In the genomic region with DNA sequence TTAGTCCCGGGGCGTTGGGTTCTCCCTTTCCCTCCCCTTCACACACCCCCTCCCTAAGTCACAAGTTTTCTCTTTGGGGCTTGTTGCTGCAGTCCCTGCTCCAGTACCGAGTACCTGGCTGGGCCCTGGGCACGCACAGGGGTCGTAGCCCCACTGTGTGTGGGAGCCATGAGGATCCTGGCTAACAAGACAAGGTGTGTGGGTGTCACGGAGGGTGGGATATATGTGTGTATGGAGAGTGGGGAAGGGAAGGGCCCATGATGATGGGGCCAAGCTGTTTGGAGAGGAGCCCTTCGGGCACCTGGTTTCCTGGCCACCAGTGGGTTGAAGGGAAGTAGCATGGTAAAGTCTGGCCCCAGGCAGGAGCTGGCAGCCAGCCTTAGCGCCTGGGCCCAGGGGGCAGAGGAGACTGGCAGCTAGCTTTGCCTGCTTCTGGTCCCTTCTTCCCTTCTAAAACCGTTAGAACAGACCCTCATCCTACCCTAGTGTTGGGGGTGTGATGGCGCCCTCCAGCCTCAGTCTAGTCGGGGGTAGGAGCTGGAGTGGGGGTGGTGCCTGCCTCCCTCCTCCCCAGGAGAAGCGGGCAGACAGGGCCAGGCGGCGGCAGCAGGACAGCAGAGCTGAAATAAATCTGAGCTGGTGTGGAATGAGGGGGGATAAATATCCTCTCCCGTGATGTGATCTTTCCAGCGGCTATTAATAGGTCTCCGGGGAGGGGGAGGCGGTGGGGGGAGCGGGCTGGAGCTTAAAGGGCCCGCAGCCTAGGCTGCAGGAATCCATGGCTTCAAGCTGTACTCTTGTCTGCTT, we compare ENCODE assay signal across 9 mouse cellular contexts. TPM values are rescaled to one million over a fixed set of nuclear protein-coding genes. Genes with fewer than 3 reads are reported as not detected.
A peak's percentile ranks its signal among the peaks of the same experiment; 100 is the strongest.
DNase-seq lines count a peak whose midpoint lies in the region; ATAC-seq and TF ChIP-seq lines count a peak whose summit lies in the region.
"Had no signal": no experiment of that assay in that cellular context is flagged by ENCODE, and none has a peak within 500 bp of the region (broad histone marks: within the 10 kb centered on the region; RNA-seq: fewer than 3 reads in every experiment).

No protein-coding gene starts in this region.

- H3K4me3 ChIP-seq in lung, adult 2 months (replicated peaks; ENCODE audit: extremely low read depth, low read depth, low read length), result peak overlapping the region; percentile 30
- peak overlapping the region; percentile 44 for H3K4me3 ChIP-seq in intestine, embryonic 16.5 days (ENCODE audit: low read length)

- WGBS in lung, adult 2 months, result 17% methylated on average over 20 of the region's 20 CpGs
- WGBS in intestine, embryonic 16.5 days, result 24% methylated on average over 20 of the region's 20 CpGs

- peak overlapping the region; percentile 78 for H3K27ac ChIP-seq in intestine, embryonic 16.5 days (ENCODE audit: low read length)
- H3K27ac ChIP-seq: macrophage had no signal

- H3K4me1 ChIP-seq in lung, adult 2 months (ENCODE audit: control insufficient read depth, insufficient read depth, low read length), result peaks cover 51% of the 10 kb centered on the region
- H3K4me1 ChIP-seq in intestine, embryonic 16.5 days (ENCODE audit: control insufficient read depth, insufficient read depth, low read length), result peaks cover 68% of the 10 kb centered on the region

- ATAC-seq in intestine, embryonic 16.5 days, result peak; percentile 21

- no peaks in the 10 kb centered on the region for H3K9me3 ChIP-seq in intestine, embryonic 16.5 days (ENCODE audit: control insufficient read depth, low read length)

- peak; percentile 20; the same call in 1 of the 2 replicates for TF ChIP-seq POLR2A in lung, adult 2 months (IDR thresholded peaks at IDR 0.05; ENCODE audit: borderline replicate concordance, extremely low read depth, low read depth, low read length)

- H3K9ac ChIP-seq in intestine, embryonic 16.5 days (ENCODE audit: low read depth, low read length), result peak overlapping the region; percentile 59

- H3K27me3 ChIP-seq in intestine, embryonic 16.5 days (replicated peaks; ENCODE audit: control insufficient read depth, insufficient read depth, low read length), result no peaks in the 10 kb centered on the region

- no peak for TF ChIP-seq CTCF in lung, adult 2 months (IDR thresholded peaks at IDR 0.05; ENCODE audit: insufficient read depth, low read length)

- H3K36me3 ChIP-seq in intestine, embryonic 16.5 days (ENCODE audit: control insufficient read depth, insufficient read depth, low read length), result no peaks in the 10 kb centered on the region

- peak overlapping the region; percentile 65 for H3K4me2 ChIP-seq in intestine, embryonic 16.5 days (ENCODE audit: low read depth, low read length)

- peak; percentile 44 for DNase-seq in lung, adult 2 months
- no peak for DNase-seq in lung, postnatal 25 days (ENCODE audit: low spot score)
- DNase-seq in cerebellum, adult 18-20 months, result peak; percentile 71 to 77
- DNase-seq in gastrocnemius, postnatal 10 days, result peak; percentile 67
- peak; percentile 56 to 74 for DNase-seq in lung, postnatal 4 days
- DNase-seq in layer of hippocampus, adult 8-10 months (ENCODE audit: low spot score in 2 of 2), result no peak
- DNase-seq in T-cell, adult 2 months (ENCODE audit: low spot score), result no peak

RNA-seq across cellular contexts. Expression of a gene that starts 16.9 kb away (rescaled TPM):
- polyA plus RNA-seq in lung, adult 2 months (2012; rRNA removed), result 69.0 and 70.7 TPM in 2 replicates
- 10 to 100 TPM; 65.4 to 77.6 TPM for total RNA-seq in gastrocnemius, postnatal 10 days (2021)
- 5.1 and 5.9 TPM in 2 replicates for polyA plus RNA-seq in intestine, embryonic 16.5 days (2015; fragmentation: Nextera tagmentation; extraction: Ambion mirVana)
- total RNA-seq in layer of hippocampus, adult 8-10 months (2022), result 10 to 100 TPM; 61.8 to 68.3 (median 64.9) TPM

RNA-seq across cellular contexts. Expression of a gene that starts 44.8 kb away (rescaled TPM):
- 4.0 and 4.4 TPM in 2 replicates for polyA plus RNA-seq in lung, adult 2 months (2012; rRNA removed)
- total RNA-seq in gastrocnemius, postnatal 10 days (2021), result under 1 TPM; 0.38 to 0.65 TPM
- 0.61 and 0.80 TPM in 2 replicates for polyA plus RNA-seq in intestine, embryonic 16.5 days (2015; fragmentation: Nextera tagmentation; extraction: Ambion mirVana)
- not detected for total RNA-seq in layer of hippocampus, adult 8-10 months (2022)
- polyA plus RNA-seq: macrophage had no signal

RNA-seq across cellular contexts. Expression of a gene that starts 58.6 kb away (rescaled TPM):
- polyA plus RNA-seq in lung, adult 2 months (2012; rRNA removed), result 0.16 TPM in 1 of 2 replicates, not detected in the other
- total RNA-seq in gastrocnemius, postnatal 10 days (2021), result not detected
- polyA plus RNA-seq in intestine, embryonic 16.5 days (2015; fragmentation: Nextera tagmentation; extraction: Ambion mirVana), result not detected in 2 replicates
- not detected for total RNA-seq in layer of hippocampus, adult 8-10 months (2022)
- polyA plus RNA-seq: macrophage had no signal

Comparison
In these comparisons a context has a peak if more than half of its experiments do, and no peak if none do; other contexts are left out.
1. DNase-seq: peak in lung, adult 2 months (single experiment), cerebellum, adult 18-20 months (2 of 2), gastrocnemius, postnatal 10 days (single experiment) and lung, postnatal 4 days (2 of 2); none in lung, postnatal 25 days (single experiment), layer of hippocampus, adult 8-10 months (0 of 2) and T-cell, adult 2 months (single experiment).